Mouse (Mus musculus): Measurements from ENCODE around the gene Slc38a10. TPM values are rescaled to one million over a fixed set of nuclear protein-coding genes. Genes with fewer than 3 reads are reported as not detected.
A peak's percentile ranks its signal among the peaks of the same experiment; 100 is the strongest.

The Slc38a10 gene
- total and polyA plus RNA-seq, 3 experiments = 78.2 to 80.7 TPM; not detected in 1

GRCm38 (mm10) chr11:120117626-120118025 is 33.5 kb downstream of the Slc38a10 start:
- Histone ChIP-seq H3K79me2 (ENCODE audit: control insufficient read depth, insufficient read depth, low read length, poor library complexity) (no peaks in the 10 kb centered on the region; the same call in 1 of the 2 replicates), H3K4me3 (ENCODE audit: control insufficient read depth in 1 of 2, insufficient read depth in 1 of 2, low read depth in 2 of 2, low read length in 2 of 2) (no peak overlapping the region), H3K4me1 (ENCODE audit: control insufficient read depth in 1 of 2, insufficient read depth in 2 of 2, low read length in 2 of 2) (no peaks in the 10 kb centered on the region), H3K9me3 (replicated peaks; ENCODE audit: insufficient read depth, low read length) (no peaks in the 10 kb centered on the region), H3K9ac (ENCODE audit: control insufficient read depth, low read depth, low read length, poor library complexity, severe bottlenecking) (no peak overlapping the region), H3K36me3 (ENCODE audit: control insufficient read depth in 1 of 2, insufficient read depth in 2 of 2, low read length in 2 of 2) (peaks cover 0 to 10% of the 10 kb centered on the region in 2 experiments; a peak in 2 of 4 replicates), H3K27me3 (ENCODE audit: control insufficient read depth in 1 of 2, insufficient read depth in 2 of 2, low read length in 2 of 2) (no peaks in the 10 kb centered on the region), H3K27ac (ENCODE audit: control insufficient read depth, low read depth, low read length) (no peak overlapping the region)
- TF ChIP-seq POLR2AphosphoS5 (IDR thresholded peaks at IDR 0.05; ENCODE audit: borderline replicate concordance, low read depth, low read length) (no peak), POLR2A (IDR thresholded peaks at IDR 0.05; ENCODE audit: control insufficient read depth in 1 of 2, insufficient read depth in 1 of 2, low read depth in 1 of 2, low read length in 2 of 2, poor library complexity in 1 of 2) (no peak), ZNF384 (IDR thresholded peaks at IDR 0.05; ENCODE audit: low read depth, low read length) (no peak), TCF12 (IDR thresholded peaks at IDR 0.05; ENCODE audit: low read depth, low read length) (no peak), CHD1 (IDR thresholded peaks at IDR 0.05; ENCODE audit: low read depth, low read length) (no peak), MAX (IDR thresholded peaks at IDR 0.05; ENCODE audit: low read length) (no peak), ZKSCAN1 (IDR thresholded peaks at IDR 0.05; ENCODE audit: low read depth, low read length) (no peak), MYC (IDR thresholded peaks at IDR 0.05; ENCODE audit: low read depth, low read length) (no peak), HCFC1 (IDR thresholded peaks at IDR 0.05; ENCODE audit: low read depth, low read length) (no peak)
- no peak for DNase-seq (ENCODE audit: low read depth, low spot score)

GRCm38 (mm10) chr11:120114488-120115215 is 36.5 kb downstream of the Slc38a10 start:
- Histone ChIP-seq H3K9me3 (replicated peaks; ENCODE audit: insufficient read depth, low read length) (no peaks in the 10 kb centered on the region), H3K36me3 (ENCODE audit: control insufficient read depth in 1 of 2, insufficient read depth in 2 of 2, low read length in 2 of 2) (peaks cover 0 to 7% of the 10 kb centered on the region in 2 experiments; a peak in 1 of 4 replicates), H3K4me3 (ENCODE audit: control insufficient read depth in 1 of 2, insufficient read depth in 1 of 2, low read depth in 2 of 2, low read length in 2 of 2) (no peak overlapping the region), H3K79me2 (ENCODE audit: control insufficient read depth, insufficient read depth, low read length, poor library complexity) (no peaks in the 10 kb centered on the region; the same call in 1 of the 2 replicates), H3K9ac (ENCODE audit: control insufficient read depth, low read depth, low read length, poor library complexity, severe bottlenecking) (no peak overlapping the region), H3K27ac (ENCODE audit: control insufficient read depth, low read depth, low read length) (no peak overlapping the region), H3K4me1 (ENCODE audit: control insufficient read depth in 1 of 2, insufficient read depth in 2 of 2, low read length in 2 of 2) (no peaks in the 10 kb centered on the region), H3K27me3 (ENCODE audit: control insufficient read depth in 1 of 2, insufficient read depth in 2 of 2, low read length in 2 of 2) (no peaks in the 10 kb centered on the region)
- TF ChIP-seq JUND (IDR thresholded peaks at IDR 0.05; ENCODE audit: low read depth, low read length) = no peak
- peak; percentile 91; the same call in 1 of the 2 replicates for TF ChIP-seq POLR2AphosphoS5 (IDR thresholded peaks at IDR 0.05; ENCODE audit: borderline replicate concordance, low read depth, low read length)
- DNase-seq (ENCODE audit: low read depth, low spot score) = no peak

DNA sequence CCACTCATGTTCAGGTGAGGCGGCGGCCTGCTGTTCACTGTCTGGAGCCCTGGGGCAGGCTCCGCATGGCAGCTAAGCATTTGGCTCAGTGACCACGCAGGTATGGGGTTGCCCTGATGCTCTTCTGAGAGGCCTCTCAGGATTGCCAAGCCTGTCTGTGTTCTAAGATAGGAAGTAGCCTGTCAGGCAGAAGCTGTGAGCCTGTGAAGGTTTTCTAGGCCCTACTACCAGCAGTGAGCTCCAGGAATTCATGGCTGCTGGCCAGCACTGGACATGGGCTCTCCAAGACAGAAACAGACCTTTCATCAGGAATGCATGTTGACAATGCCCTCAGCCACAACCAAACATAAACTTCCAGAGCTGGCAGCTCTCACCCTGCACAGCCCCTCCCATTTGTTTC is 39.0 kb downstream of the Slc38a10 start:
- Histone ChIP-seq H3K9me3 (replicated peaks; ENCODE audit: insufficient read depth, low read length) (no peaks in the 10 kb centered on the region), H3K4me1 (ENCODE audit: control insufficient read depth in 1 of 2, insufficient read depth in 2 of 2, low read length in 2 of 2) (no peaks in the 10 kb centered on the region), H3K27me3 (ENCODE audit: control insufficient read depth in 1 of 2, insufficient read depth in 2 of 2, low read length in 2 of 2) (no peaks in the 10 kb centered on the region), H3K4me3 (ENCODE audit: control insufficient read depth in 1 of 2, insufficient read depth in 1 of 2, low read depth in 2 of 2, low read length in 2 of 2) (no peak overlapping the region), H3K36me3 (ENCODE audit: control insufficient read depth in 1 of 2, insufficient read depth in 2 of 2, low read length in 2 of 2) (peaks cover 0 to 5% of the 10 kb centered on the region in 2 experiments; a peak in 1 of 4 replicates), H3K79me2 (ENCODE audit: control insufficient read depth, insufficient read depth, low read length, poor library complexity) (no peaks in the 10 kb centered on the region; the same call in 1 of the 2 replicates), H3K27ac (ENCODE audit: control insufficient read depth, low read depth, low read length) (no peak overlapping the region), H3K9ac (ENCODE audit: control insufficient read depth, low read depth, low read length, poor library complexity, severe bottlenecking) (no peak overlapping the region)
- DNase-seq (ENCODE audit: low read depth, low spot score) = no peak
- TF ChIP-seq EP300 (IDR thresholded peaks at IDR 0.05; ENCODE audit: low read depth in 1 of 2, low read length in 2 of 2) (no peak), NELFE (IDR thresholded peaks at IDR 0.05; ENCODE audit: low read depth, low read length) (no peak), KAT2A (conservative IDR thresholded peaks at IDR 0.05; ENCODE audit: low read depth, low read length) (no peak), ZMIZ1 (IDR thresholded peaks at IDR 0.05; ENCODE audit: low read depth, low read length) (no peak), POLR2AphosphoS2 (IDR thresholded peaks at IDR 0.05; ENCODE audit: low read length) (no peak), GABPA (IDR thresholded peaks at IDR 0.05; ENCODE audit: low read depth, low read length) (no peak), POLR2AphosphoS5 (IDR thresholded peaks at IDR 0.05; ENCODE audit: borderline replicate concordance, low read depth, low read length) (no peak), TCF12 (IDR thresholded peaks at IDR 0.05; ENCODE audit: low read depth, low read length) (no peak), ZKSCAN1 (IDR thresholded peaks at IDR 0.05; ENCODE audit: low read depth, low read length) (no peak), GATA1 (IDR thresholded peaks at IDR 0.05; ENCODE audit: low read depth, low read length) (no peak), E2F4 (IDR thresholded peaks at IDR 0.05; ENCODE audit: borderline replicate concordance, low read depth, low read length) (no peak), JUND (IDR thresholded peaks at IDR 0.05; ENCODE audit: low read depth, low read length) (no peak), RCOR1 (IDR thresholded peaks at IDR 0.05; ENCODE audit: low read depth, low read length) (no peak)

Measured in MEL (cell line).